Mouse (Mus musculus) lung, postnatal 0 days (tissue): ENCODE results near the gene Ssr1.

Experiments
- CTCF ChIP-seq: IDR thresholded peaks from 2 replicates; pipeline ENCODE4 v1.5.1; 2016; ENCODE audit warnings: antibody characterized with exemption, mild to moderate bottlenecking
- EP300 ChIP-seq: IDR thresholded peaks from 2 replicates; pipeline ENCODE4 v1.6.1; 2016; ENCODE audit warnings: antibody characterized with exemption, mild to moderate bottlenecking, control low read depth

- TF ChIP-seq CTCF = no peak
- no peak for TF ChIP-seq EP300
These were observed 53.9 kb downstream of the Ssr1 start for GRCm38 (mm10) chr13:37940167-37940566.
